Mouse (Mus musculus) erythroblast, embryonic 14.5 days (primary cell): Measurements from ENCODE around the gene Higd2a.

ENCODE experiments used
- GATA1 ChIP-seq: IDR thresholded peaks from 2 replicates; pipeline ENCODE4 v1.6.1; 2012; ENCODE audit warnings: low read length, inconsistent platforms, mixed read lengths
- TAL1 ChIP-seq: IDR thresholded peaks from 3 replicates; pipeline ENCODE4 v1.6.1; 2012; ENCODE audit warnings: low read length, inconsistent platforms, mixed read lengths

DNA sequence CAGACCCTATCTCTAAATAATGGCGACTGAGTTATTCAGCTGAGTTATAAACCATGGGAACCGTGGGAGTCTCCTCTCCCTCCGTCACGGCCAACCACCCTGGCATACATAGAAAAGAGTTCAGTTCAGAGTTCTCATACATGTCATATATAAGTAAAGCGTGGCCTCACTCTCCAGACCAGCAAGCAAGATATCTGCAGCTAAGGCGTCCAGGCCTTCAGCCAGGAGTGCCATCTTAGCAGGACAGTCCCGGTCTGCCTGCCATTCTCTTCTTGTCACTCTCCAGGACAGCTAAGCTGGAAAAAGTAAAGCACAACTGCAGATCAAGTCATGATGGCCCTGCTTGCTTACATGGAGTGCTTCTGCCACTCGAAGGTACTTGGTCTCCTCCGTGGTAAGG is 33.8 kb upstream of the Higd2a start:
- TF ChIP-seq GATA1 (no peak), TAL1 (no peak)
